Mouse (Mus musculus) limb, embryonic 14.5 days (tissue): ENCODE data around the gene Tmppe. TPM values are rescaled to one million over a fixed set of nuclear protein-coding genes. Genes with fewer than 3 reads are reported as not detected.

ENCODE experiments used
- ATAC-seq: fragments of 200-750 bp; cut with Nextera tagmentation; 2 replicates; pipeline ENCODE4 v1.8.0; 2017; ENCODE audit warnings: low read depth, moderate number of reproducible peaks, moderate TSS enrichment; ENCODE audit not compliant: low FRiP score
- DNase-seq: peaks from one replicate; pipeline ENCODE4 v3.0.0-alpha.2; 2015; ENCODE audit warnings: low spot score
- H3K27ac ChIP-seq: fragments of 300-500 bp; sonication (generic); replicated peaks from 2 replicates; pipeline ENCODE4 v1.5.1; 2014; ENCODE audit warnings: low read depth, mild to moderate bottlenecking, low read length, moderate library complexity, mixed read lengths
- H3K27me3 ChIP-seq: fragments of 300-500 bp; sonication (generic); 2 replicates; pipeline ENCODE4 v1.6.1; 2014; ENCODE audit warnings: low read length, mixed read lengths; ENCODE audit not compliant: control insufficient read depth, insufficient read depth
- H3K36me3 ChIP-seq: fragments of 300-500 bp; sonication (generic); 2 replicates; pipeline ENCODE4 v1.6.1; 2014; ENCODE audit warnings: mild to moderate bottlenecking, low read length, moderate library complexity, mixed read lengths; ENCODE audit not compliant: control insufficient read depth, insufficient read depth
- H3K4me1 ChIP-seq: fragments of 300-500 bp; sonication (generic); 2 replicates; pipeline ENCODE4 v1.6.1; 2014; ENCODE audit warnings: antibody characterized with exemption, low read length, mixed read lengths; ENCODE audit not compliant: control insufficient read depth, insufficient read depth
- H3K4me2 ChIP-seq: fragments of 300-500 bp; sonication (generic); replicated peaks from 2 replicates; pipeline ENCODE4 v1.6.1; 2014; ENCODE audit warnings: low read depth, mild to moderate bottlenecking, low read length, moderate library complexity; ENCODE audit not compliant: severe bottlenecking
- H3K4me3 ChIP-seq: fragments of 300-500 bp; sonication (generic); replicated peaks from 2 replicates; pipeline ENCODE4 v1.5.1; 2014; ENCODE audit warnings: low read length
- H3K9ac ChIP-seq: fragments of 300-500 bp; sonication (generic); 2 replicates; pipeline ENCODE4 v1.6.1; 2014; ENCODE audit warnings: mild to moderate bottlenecking, low read depth, low read length, moderate library complexity; ENCODE audit not compliant: severe bottlenecking
- H3K9me3 ChIP-seq: fragments of 300-500 bp; sonication (generic); 2 replicates; pipeline ENCODE4 v1.6.1; 2016; ENCODE audit warnings: low read length; ENCODE audit not compliant: control insufficient read depth
- POLR2A ChIP-seq: fragments of 200-500 bp; IDR thresholded peaks from 2 replicates; pipeline ENCODE4 v1.8.0; 2012; ENCODE audit warnings: inconsistent platforms, mild to moderate bottlenecking, moderate library complexity, borderline replicate concordance; ENCODE audit not compliant: insufficient read depth, insufficient read length; ENCODE audit errors: extremely low read depth
- WGBS: fragments of 180-500 bp; shearing (Covaris S2); extraction: QIAGEN DNeasy Blood & Tissue Kit; methylation state at CpG from one replicate; pipeline ENCODE4 v1.1.7; 2014; 5-methylcytosine and 5-hydroxymethylcytosine counted together
- polyA plus RNA-seq, 2 experiments: library from polyadenylated mRNA; depleted of rRNA in 1 of 2; stranded (reverse) in 1 of 2; unstranded in 1 of 2; fragments of >200 nt; fragmentation: Nextera tagmentation in 1 of 2; extraction: Ambion mirVana in 1 of 2; gene quantifications; 2 replicates each; pipeline versions ENCODE4 v1.2.1 to v1.2.3; 2012 to 2014

Gene Tmppe
- polyA plus RNA-seq, 2 experiments, result 3.7 to 4.4 TPM

DNA sequence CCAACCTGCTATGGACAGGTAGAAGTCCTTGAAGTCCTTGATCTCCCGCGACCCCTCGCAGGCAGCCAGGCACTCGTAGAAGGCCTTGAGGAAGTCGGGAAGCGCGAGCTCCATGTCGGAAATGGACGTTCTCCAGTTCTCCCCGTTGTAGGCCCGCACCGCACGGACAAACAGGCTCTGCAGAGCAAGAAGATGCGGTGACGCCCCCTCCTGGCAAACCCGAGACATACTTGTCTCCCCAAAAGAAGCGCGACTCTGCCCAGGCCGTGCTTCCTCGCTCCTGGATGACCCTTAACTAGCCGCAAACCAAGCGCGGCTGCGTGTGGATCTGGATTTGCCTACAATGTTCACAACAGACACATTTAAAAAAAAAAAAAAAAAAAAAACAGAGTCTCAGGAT lies 16.2 kb upstream of the Tmppe start:
- no peak overlapping the region for H3K9ac ChIP-seq
- no peaks in the 10 kb centered on the region for H3K27me3 ChIP-seq
- TF ChIP-seq POLR2A, result no peak
- H3K4me3 ChIP-seq, result no peak overlapping the region
- H3K27ac ChIP-seq, result no peak overlapping the region
- H3K4me1 ChIP-seq, result peaks cover 8% of the 10 kb centered on the region; the same call in 1 of the 2 replicates
- H3K9me3 ChIP-seq, result no peaks in the 10 kb centered on the region
- no peak overlapping the region for H3K4me2 ChIP-seq
- DNase-seq (no peak), ATAC-seq (no peak)
- H3K36me3 ChIP-seq, result peaks cover 48% of the 10 kb centered on the region
- WGBS, result 94% methylated on average over 24 of the region's 24 CpGs

DNA sequence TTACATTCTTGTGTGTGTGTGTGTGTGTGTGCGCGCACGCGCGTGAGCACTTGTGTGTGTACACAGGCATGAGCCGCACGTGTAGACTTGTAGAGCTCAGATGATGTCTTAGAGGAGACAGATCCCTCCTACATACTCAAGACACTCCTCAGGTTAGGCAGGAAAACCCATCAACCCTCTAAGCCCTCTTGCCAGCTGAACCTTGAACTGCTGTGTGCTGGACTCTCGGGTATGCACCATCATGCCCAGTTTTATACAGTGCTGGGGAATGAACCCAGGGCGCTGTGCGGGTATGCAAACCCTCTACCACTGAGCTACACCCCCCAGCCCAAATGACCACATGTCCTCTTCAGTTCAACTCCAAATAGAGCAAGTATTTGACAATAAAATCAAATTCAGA lies 15.7 kb upstream of the Tmppe start:
- Histone ChIP-seq H3K9me3 (no peaks in the 10 kb centered on the region), H3K27me3 (no peaks in the 10 kb centered on the region), H3K36me3 (peaks cover 44% of the 10 kb centered on the region), H3K9ac (no peak overlapping the region), H3K27ac (no peak overlapping the region), H3K4me2 (no peak overlapping the region), H3K4me1 (peaks cover 8% of the 10 kb centered on the region; the same call in 1 of the 2 replicates), H3K4me3 (no peak overlapping the region)
- TF ChIP-seq POLR2A, result no peak
- ATAC-seq (no peak), DNase-seq (no peak)
- WGBS, result 94% methylated on average over 10 of the region's 10 CpGs

DNA sequence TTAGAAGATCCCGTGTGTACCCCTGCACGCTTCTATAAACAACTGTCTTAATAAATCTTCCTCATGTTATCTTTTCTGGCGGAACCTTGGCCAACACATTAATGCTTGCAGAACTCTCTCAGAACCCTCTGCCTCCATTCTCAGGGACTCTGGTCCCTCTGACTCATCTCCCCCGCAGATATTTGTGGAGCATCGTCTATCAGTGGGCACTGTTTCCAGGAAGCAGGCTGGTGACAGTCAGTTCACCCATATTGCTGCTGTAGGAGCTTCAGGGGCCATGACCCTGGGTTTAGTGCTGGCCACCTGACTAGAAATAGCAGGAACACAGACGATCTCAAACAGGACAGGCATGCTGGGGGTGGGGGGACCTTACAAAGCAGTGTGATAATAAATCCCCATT lies 13.8 kb upstream of the Tmppe start:
- Histone ChIP-seq H3K36me3 (peaks cover 36% of the 10 kb centered on the region), H3K9ac (no peak overlapping the region), H3K4me2 (no peak overlapping the region), H3K4me1 (peaks cover 12% of the 10 kb centered on the region; the same call in 1 of the 2 replicates), H3K27me3 (no peaks in the 10 kb centered on the region), H3K9me3 (no peaks in the 10 kb centered on the region), H3K27ac (no peak overlapping the region), H3K4me3 (no peak overlapping the region)
- ATAC-seq, result no peak
- DNase-seq, result no peak
- WGBS, result 58% methylated on average over 6 of the region's 6 CpGs
- TF ChIP-seq POLR2A, result no peak

DNA sequence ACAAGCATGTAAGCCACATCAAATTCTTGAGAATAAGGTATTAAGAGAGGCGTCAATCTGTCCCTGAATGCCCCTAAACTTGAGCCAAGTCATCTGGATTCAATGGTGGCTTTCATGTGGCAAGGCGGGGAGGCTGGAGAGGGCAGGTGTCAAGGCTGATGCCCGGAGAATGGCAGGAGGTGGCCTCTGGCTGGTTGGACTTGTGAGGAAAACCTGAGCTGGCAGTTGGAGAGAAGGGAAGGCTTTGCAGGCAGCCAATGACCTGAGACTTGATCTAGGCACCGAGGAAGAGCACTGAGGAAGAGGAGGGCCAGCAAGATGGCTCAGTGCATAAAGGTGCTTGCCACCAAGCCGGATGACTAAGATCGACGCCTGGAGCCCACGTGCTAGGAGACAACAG lies 12.6 kb upstream of the Tmppe start:
- H3K4me1 ChIP-seq, result peaks cover 12% of the 10 kb centered on the region; the same call in 1 of the 2 replicates
- H3K36me3 ChIP-seq, result peaks cover 24% of the 10 kb centered on the region
- no peaks in the 10 kb centered on the region for H3K9me3 ChIP-seq
- H3K4me2 ChIP-seq, result peak overlapping the region; percentile 68; the same call in 1 of the 2 replicates
- no peak overlapping the region for H3K27ac ChIP-seq
- H3K9ac ChIP-seq, result no peak overlapping the region
- ATAC-seq (no peak), DNase-seq (no peak)
- no peak for TF ChIP-seq POLR2A
- H3K27me3 ChIP-seq, result no peaks in the 10 kb centered on the region
- WGBS, result 78% methylated on average over 8 of the region's 8 CpGs
- no peak overlapping the region for H3K4me3 ChIP-seq

DNA sequence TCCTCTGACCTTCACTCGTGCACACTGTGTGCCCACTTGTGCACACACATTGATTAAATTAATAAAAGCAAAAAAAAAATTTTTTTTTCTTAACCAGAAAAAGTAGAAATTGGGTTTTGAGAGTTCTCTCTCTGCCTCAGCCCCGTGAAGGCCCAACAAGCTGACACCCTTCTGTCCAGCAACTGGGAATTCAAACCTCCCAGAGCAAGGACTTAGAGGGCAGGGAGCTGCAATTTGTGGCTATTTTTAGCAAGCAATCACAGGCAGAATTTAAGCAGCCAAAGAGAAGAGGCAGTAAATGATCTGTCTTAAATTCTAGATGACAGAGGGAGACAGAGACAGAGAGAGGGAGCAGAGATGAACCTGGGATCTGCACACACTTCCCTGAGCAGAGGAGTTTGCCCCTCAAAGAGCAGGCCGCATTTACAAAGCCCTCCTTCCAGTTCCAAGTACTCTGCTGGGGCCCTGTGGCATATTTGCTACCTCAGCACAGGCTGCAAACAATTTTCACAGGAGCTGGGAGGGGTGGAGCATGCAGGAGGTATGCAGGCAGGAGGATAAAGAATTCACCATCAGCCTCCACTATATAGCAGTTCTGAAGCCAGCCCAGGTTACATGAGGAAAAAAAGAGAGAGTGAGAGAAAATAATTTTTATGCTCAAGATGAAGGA lies 12.1 kb upstream of the Tmppe start:
- Histone ChIP-seq H3K4me1 (peaks cover 12% of the 10 kb centered on the region; the same call in 1 of the 2 replicates), H3K4me2 (peak overlapping the region; percentile 68; the same call in 1 of the 2 replicates), H3K9ac (no peak overlapping the region), H3K27me3 (no peaks in the 10 kb centered on the region), H3K36me3 (peaks cover 21% of the 10 kb centered on the region), H3K27ac (no peak overlapping the region), H3K4me3 (peak overlapping the region; percentile 91; the same call in 1 of the 2 replicates), H3K9me3 (no peaks in the 10 kb centered on the region)
- ATAC-seq (no peak), DNase-seq (no peak)
- no peak for TF ChIP-seq POLR2A
- WGBS, result 61% methylated on average over 3 of the region's 3 CpGs
